Mouse (Mus musculus) heart, adult 18-20 months (tissue): ENCODE measurements at regions not wholly inside any gene's neighbourhood (a gene's known extent, or its start where the extent isn't known, plus 50 kb on each side); places are given as distances from the start of the nearest gene placed in this dataset.

Experiments used
- DNase-seq, 2 experiments: peaks; one replicate each; pipeline ENCODE4 v3.0.0; 2021 to 2022; ENCODE audit warnings: mixed read lengths in 1 of 2

DNA sequence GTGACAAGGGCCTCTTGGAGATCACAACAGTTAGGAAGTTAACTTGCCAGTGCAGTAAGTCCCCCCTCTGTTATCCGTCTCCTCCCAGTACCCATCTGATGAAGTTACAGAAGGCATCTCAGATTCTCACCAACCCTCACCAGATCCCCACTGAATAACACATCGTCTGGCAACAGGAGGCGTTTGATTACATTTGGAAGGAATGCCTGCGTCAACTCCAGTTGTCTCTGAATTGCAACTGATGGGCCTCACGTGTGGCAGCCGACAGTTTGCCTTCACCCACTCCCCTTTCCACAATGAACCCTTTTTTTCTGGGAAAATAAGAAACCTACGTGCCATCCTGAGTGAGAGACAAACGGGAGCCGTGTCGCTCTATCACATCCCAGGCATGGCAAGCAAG lies 64.8 kb upstream of the Bcl6 start:
- DNase-seq = no peak

DNA sequence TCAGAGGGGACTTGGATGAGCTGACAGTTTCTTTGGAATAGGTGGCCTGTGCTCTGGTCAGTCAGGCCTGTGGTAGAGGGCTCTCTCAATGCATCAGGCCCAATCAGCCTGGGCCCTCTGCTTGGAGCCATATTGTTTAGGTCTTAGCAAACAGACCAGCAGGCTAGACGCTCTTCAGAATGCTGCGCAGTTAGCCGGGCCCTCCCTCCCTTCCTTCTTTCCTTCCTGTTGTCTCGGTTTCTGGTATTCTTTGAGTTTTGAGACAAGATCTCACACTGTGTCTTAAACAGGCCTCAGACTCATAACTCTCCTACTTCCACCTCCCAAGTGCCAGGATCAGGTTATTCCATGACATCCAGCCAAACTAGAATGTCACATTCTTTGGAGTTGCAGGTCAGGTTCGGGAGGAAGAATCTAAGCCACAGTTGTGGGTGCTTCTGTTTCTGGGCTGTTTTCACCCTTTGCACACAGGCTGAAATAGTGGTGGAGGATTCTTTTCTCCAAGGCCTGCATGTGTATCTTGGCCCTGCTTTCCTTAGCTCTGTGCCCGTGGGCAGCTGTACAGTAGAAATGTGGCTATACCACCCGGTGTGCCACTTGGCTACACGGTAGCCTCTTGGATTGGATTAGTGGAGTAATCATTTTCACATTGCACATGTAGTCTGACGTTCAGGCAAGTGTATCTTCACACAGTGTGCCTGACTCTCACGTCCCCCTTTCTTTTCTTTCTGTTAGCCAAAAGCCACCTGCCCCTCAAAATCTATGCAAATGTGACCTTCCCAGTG lies 62.4 kb upstream of the Bcl6 start:
- no peak for DNase-seq

DNA sequence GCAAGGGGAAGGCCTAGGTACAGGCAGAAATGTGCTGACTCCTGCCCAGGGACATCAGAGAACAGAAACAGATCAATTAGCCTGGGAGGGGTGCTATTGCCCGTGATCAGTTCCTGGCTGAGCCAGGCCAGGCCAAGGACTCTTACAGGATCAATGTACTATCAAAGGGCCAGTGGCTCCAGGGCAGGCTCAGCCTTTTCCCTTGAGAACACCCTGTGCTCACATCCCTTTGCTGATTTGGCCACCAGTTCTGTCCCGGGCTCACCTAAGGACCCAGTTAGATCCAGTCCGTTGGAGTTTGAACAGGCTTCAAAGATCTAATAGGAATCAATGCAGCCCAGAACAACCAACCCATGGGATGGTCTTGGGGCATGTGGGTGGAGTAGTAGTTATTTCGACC lies 55.1 kb upstream of the Bcl6 start:
- no peak for DNase-seq

DNA sequence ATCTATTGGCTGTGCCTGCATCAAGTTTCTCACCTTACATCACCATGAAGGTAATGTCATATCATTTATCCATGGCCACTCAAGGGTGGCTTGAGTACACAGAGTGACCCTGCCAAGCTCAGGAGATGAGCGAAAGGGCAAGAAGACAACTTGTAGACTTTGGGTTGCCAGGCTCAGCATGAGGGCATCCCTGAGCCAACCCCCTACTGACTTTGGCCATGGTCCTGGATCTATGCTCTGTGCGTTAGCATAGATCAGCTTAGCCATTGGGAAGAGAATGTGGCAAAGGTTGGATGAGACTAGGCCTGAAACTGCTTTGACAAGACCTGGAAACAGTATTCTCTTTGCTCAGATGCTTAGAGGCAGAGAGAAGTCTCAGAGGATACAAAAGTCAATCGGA lies 54.3 kb upstream of the Bcl6 start:
- no peak for DNase-seq

DNA sequence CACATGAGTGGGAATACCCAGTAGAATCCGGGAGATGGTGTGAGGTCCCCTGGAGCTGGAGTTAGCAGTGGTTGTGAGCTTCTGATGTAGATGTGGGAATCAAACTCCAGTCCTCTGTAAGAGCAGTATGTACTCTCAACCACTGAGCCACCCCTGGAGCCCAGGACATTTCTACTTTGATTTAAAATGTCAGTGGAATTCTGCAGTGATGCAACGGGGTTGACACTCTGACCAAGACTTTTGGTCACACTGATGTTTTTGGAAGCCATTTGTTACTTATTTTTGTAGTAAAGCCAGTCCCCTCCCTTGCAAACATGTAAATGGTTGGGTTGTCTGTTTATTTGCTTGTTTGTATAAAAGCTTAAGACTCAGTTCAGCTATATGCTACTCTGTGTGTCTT lies 53.6 kb upstream of the Bcl6 start:
- DNase-seq = no peak

DNA sequence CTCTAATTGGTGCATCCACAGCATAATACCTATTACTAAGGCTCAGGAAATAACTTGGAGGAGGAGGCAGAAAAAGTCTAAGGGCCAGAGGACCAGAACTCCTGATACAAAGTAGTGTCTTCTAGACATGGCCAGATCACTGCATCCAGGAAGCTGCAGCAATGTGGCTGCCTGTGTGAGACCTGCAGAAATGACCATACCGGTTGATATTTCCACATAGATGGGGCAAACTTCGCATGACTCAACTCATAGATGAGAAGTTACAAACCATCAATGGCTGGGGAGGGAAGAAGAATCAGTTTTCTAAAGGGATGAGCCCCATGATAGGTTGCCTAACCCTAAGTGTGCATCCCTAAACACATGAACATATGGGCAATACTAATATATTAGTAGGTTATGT lies 52.8 kb upstream of the Bcl6 start:
- DNase-seq = no peak

DNA sequence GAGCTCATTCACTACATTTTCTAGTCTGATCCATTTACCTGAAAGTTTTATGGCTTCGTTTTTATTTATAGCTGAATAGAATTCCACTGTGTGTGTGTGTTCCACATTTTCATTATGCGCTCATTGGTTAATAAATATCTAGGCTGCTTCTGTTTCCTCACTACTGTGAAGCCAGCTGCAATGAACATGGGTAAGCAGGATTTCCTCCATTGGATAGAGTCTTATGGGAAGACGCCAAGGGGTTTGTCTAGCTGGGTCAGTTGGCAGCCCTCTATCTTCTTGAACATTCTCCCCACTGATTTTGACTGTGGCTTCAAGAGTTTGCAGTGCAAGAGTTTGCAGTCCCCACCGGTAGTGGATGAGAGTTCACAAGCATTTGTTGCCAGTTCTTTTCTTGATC lies 51.1 kb upstream of the Bcl6 start:
- peak; percentile 58 to 71 for DNase-seq
